Mouse (Mus musculus) cortical plate, adult 2 months (tissue): ENCODE measurements around the gene Kif24. TPM values are rescaled to one million over a fixed set of nuclear protein-coding genes. Genes with fewer than 3 reads are reported as not detected.
A peak's percentile ranks its signal among the peaks of the same experiment; 100 is the strongest.

Source experiments
- H3K27ac ChIP-seq: fragments of 200-500 bp; 2 replicates; pipeline ENCODE4 v1.5.1; 2012; ENCODE audit warnings: low read length, control low read depth, inconsistent platforms; ENCODE audit not compliant: insufficient read depth
- H3K4me1 ChIP-seq: fragments of 200-500 bp; 2 replicates; pipeline ENCODE4 v1.6.1; 2011; ENCODE audit warnings: low read length; ENCODE audit not compliant: control insufficient read depth, insufficient read depth
- H3K4me3 ChIP-seq: fragments of 200-500 bp; 2 replicates; pipeline ENCODE4 v1.5.1; 2011; ENCODE audit warnings: mild to moderate bottlenecking, low read length, control low read depth; ENCODE audit not compliant: insufficient read depth
- CTCF ChIP-seq: fragments of 200-500 bp; IDR thresholded peaks from 2 replicates; pipeline ENCODE4 v1.5.1; 2011; ENCODE audit warnings: mild to moderate bottlenecking, control low read depth, low read length; ENCODE audit not compliant: insufficient read depth; ENCODE audit errors: extremely low read depth
- POLR2A ChIP-seq: fragments of 200-500 bp; IDR thresholded peaks from 2 replicates; pipeline ENCODE4 v1.6.1; 2011; ENCODE audit warnings: mild to moderate bottlenecking, low read length, control low read depth; ENCODE audit not compliant: insufficient read depth; ENCODE audit errors: extremely low read depth
- polyA plus RNA-seq: library from polyadenylated mRNA; depleted of rRNA; stranded (reverse); fragments of >200 nt; gene quantifications from 2 replicates; pipeline ENCODE4 v1.2.3, GENCODE M21; 2012; rRNA removed

Gene Kif24
- polyA plus RNA-seq = 0.56 and 0.61 TPM in 2 replicates

GRCm38 (mm10) chr4:41464345-41465286, at the start of gene Kif24, which contains the start of gene Nudt2:
Kif24 (minus strand) TSS chr4:41464887.
Nudt2 (plus strand) TSS chr4:41465151.
- Histone ChIP-seq H3K27ac (no peak within 1 kb of the TSS), H3K4me1 (no peaks in the 10 kb centered on the region), H3K4me3 (peak within 1 kb of the TSS; percentile 51)
- TF ChIP-seq CTCF (no peak), POLR2A (peak; percentile 45; the same call in 1 of the 2 replicates)

- H3K4me3 ChIP-seq = no peak overlapping the region
- H3K27ac ChIP-seq = no peak overlapping the region
- TF ChIP-seq POLR2A (no peak), CTCF (no peak)
- H3K4me1 ChIP-seq = peaks cover 6% of the 10 kb centered on the region
Observed at GRCm38 (mm10) chr4:41513714-41514113, 49.0 kb upstream of the Kif24 start.

- TF ChIP-seq POLR2A (no peak), CTCF (no peak)
- Histone ChIP-seq H3K4me3 (no peak overlapping the region), H3K4me1 (peaks cover 3% of the 10 kb centered on the region), H3K27ac (no peak overlapping the region)
Observed at GRCm38 (mm10) chr4:41513309-41513708, 48.6 kb upstream of the Kif24 start.

- Histone ChIP-seq H3K4me1 (peaks cover 3% of the 10 kb centered on the region; the same call in 1 of the 2 replicates), H3K4me3 (no peak overlapping the region), H3K27ac (no peak overlapping the region)
- no peak for TF ChIP-seq POLR2A
- no peak for TF ChIP-seq CTCF
Observed at GRCm38 (mm10) chr4:41507998-41508397, 43.3 kb upstream of the Kif24 start.

GRCm38 (mm10) chr4:41507326-41507924, 42.7 kb upstream of the Kif24 start:
- Histone ChIP-seq H3K4me3 (peak overlapping the region; percentile 45), H3K27ac (no peak overlapping the region), H3K4me1 (peaks cover 3% of the 10 kb centered on the region; the same call in 1 of the 2 replicates)
- TF ChIP-seq CTCF = no peak
- no peak for TF ChIP-seq POLR2A

- Histone ChIP-seq H3K4me3 (peak overlapping the region; percentile 45), H3K4me1 (peaks cover 3% of the 10 kb centered on the region; the same call in 1 of the 2 replicates), H3K27ac (no peak overlapping the region)
- no peak for TF ChIP-seq CTCF
- peak; percentile 72 for TF ChIP-seq POLR2A
Observed at GRCm38 (mm10) chr4:41506906-41507305, 42.2 kb upstream of the Kif24 start.

- H3K4me3 ChIP-seq = no peak overlapping the region
- TF ChIP-seq CTCF = peak; percentile 41
- no peak for TF ChIP-seq POLR2A
- H3K4me1 ChIP-seq = peaks cover 3% of the 10 kb centered on the region; the same call in 1 of the 2 replicates
- H3K27ac ChIP-seq = no peak overlapping the region
Observed at GRCm38 (mm10) chr4:41506156-41506555, 41.5 kb upstream of the Kif24 start.

- Histone ChIP-seq H3K27ac (no peak overlapping the region), H3K4me1 (peaks cover 3% of the 10 kb centered on the region; the same call in 1 of the 2 replicates), H3K4me3 (no peak overlapping the region)
- TF ChIP-seq POLR2A (no peak), CTCF (no peak)
Observed at GRCm38 (mm10) chr4:41505131-41505551, 40.5 kb upstream of the Kif24 start.

GRCm38 (mm10) chr4:41504325-41504724, 39.6 kb upstream of the Kif24 start:
- H3K4me3 ChIP-seq = no peak overlapping the region
- H3K27ac ChIP-seq = no peak overlapping the region
- TF ChIP-seq CTCF (no peak), POLR2A (no peak)
- peaks cover 3% of the 10 kb centered on the region; the same call in 1 of the 2 replicates for H3K4me1 ChIP-seq

- Histone ChIP-seq H3K4me3 (peak within 1 kb of the TSS; percentile 45), H3K4me1 (peaks cover 3% of the 10 kb centered on the region; the same call in 1 of the 2 replicates), H3K27ac (no peak within 1 kb of the TSS)
- TF ChIP-seq CTCF = no peak
- TF ChIP-seq POLR2A = peak; percentile 63
Observed at GRCm38 (mm10) chr4:41502986-41503412, 38.3 kb upstream of the Kif24 start, which contains the start of gene AI464131. AI464131 (minus strand) TSS chr4:41503076.
